Mouse (Mus musculus) v-Abl transformed pro-B cells (cell line): ENCODE measurements around the gene Kif19a.

Experiments used
- in situ Hi-C, 2 experiments: fragments of 400-800 bp; cut with MboI; formaldehyde crosslinking; loops; one replicate each; pipeline ENCODE4 v1.15.1; 2025; ENCODE audit not compliant: unreplicated experiment in 2 of 2

The Kif19a gene

DNA sequence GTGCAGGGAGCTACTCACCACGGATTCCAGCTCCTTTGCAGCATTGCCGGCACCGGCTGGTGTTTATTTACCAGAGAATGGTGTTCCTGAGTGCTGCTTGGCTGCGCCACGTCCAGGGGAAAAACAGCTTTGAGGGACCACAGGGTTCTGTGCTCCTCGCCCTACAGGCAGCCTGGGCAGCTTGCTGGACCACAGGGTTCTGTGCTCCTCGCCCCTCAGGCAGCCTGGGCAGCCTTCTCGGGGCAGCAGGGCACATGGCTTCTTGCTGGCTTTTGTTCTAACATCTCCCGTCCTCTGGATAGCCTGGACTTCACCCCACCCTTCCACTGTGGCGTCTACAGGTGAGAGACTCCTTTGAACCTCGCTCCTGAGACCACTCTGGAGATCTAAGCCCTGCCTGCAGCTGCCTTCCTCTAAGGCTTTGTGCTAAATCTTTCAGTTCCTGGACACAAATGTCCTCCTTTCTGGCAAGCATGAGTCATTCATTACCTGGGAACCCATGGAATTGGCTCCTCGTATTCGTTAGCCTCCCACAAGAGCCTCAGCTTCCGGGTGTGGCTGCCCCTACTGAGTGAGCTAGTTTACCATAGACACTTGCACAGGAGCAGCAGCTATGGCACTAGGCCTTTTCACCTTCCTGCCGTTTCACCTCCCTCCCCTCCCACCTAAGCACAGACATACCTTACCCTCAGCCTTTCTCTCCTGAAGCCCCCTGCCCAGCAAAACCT is 37.5 kb downstream of the Kif19a start:
- in situ Hi-C loops = no loop called here

DNA sequence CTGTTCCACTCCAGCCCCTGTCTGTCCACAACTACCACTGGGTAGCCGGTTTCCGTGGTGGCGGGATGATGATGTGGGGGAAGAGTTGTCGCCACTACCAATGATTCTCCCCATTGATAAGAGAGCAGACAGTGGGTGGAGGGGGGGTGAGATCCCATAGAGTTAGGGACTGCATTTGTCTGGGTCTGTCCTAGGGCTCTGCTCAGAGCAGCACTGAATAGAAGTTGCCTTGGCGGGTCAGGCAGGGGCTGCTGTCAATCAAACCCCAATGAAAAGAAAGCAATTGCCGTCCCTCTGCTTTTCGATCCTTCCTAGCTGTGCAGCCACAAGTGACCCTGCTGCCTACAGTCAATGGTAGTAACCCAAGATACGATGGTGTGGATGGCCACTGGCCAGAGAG is 38.8 kb downstream of the Kif19a start:
- in situ Hi-C loops = no loop called here

GRCm38 (mm10) chr11:114807025-114807424 is 41.8 kb downstream of the Kif19a start:
- in situ Hi-C loops = no loop called here

DNA sequence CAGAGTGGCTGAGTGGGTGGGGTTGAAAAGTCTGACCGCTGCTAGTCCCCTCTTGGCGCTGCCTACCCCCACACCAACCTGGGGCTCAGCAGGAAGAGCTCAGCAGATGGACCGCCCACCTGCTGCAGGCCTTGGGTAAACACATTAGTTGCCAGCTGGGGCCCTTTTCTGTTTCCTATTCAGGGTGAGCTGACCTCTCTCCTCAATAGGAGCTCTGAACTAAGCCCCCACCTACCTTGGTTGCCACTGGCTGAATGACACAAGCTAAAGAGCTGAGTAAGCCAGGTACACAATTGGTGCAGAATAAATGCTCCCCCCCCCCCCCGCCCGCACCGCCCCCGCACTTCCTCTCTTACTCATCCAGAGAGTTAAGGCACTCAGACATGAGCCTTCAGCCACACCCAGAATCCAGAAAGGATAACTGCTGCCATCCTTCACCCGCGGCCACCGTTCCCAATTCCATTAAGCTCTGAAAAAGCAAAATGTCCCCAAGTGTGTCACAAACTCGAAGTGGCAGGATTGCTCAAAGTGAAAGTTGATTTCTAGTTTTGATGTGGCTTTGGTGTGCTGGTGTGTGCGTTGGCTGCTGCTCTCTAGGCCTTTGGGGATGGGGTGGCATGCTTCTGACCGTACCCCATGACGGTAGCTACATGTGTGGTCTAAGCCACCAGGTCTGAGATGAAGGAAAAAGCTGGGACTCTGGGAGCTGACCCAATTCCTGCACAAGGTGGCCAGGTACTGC is 42.7 kb downstream of the Kif19a start:
- in situ Hi-C loops = no loop called here

DNA sequence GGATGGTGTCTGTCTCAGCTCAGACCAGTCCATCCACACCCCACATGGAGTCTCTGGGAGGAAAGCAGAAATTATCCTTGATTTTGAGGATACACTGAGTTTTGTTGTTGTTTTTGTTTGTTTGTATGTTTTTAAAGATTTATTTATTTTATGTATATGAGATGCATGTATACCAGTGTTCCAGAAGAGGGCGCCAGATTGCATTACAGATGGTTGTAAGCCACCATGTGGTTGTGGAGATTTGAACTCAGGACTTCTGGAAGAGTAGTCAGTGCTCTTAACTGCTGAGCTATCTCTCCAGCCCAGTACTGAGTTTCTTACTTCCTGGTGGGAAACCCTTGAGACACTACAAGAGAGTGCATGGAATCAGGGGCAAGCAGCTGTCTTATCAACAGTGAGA is 44.2 kb downstream of the Kif19a start:
- in situ Hi-C loops = no loop called here

GRCm38 (mm10) chr11:114810344-114810743 is 45.2 kb downstream of the Kif19a start:
- in situ Hi-C loops = loop anchor here (5.0 to 10.0 kb wide), 2 partner anchors 102 to 244 kb away; no protein-coding TSS in a partner anchor

DNA sequence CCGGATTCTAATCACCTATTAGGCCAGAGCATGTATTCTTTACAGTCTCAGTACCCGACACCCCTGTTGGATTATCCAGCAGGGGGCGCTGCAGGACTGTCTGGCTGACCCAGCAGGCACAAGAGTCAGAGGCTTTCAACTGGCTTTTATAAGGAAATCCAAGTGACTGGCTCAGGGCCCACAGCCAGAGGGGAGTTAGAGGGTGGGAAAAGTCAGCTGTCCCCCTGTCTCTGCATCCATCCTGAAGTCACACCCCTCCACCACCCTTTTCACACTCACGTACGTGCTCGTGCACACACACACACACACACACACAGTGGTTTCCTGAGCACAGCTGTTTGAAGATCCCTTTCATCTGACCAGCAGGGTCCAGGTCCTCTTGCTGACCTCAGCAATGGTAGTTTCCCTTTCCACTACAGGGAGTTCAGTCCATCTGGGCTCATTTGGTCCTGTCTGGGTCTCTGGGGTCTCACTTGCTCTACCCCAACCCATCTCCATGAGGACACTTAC is 47.6 kb downstream of the Kif19a start:
- in situ Hi-C loops = loop anchor here (5.0 to 10.0 kb wide), 2 partner anchors 100 to 242 kb away; no protein-coding TSS in a partner anchor

- in situ Hi-C loops = loop anchor here (5.0 to 10.0 kb wide), 4 partner anchors 62 to 240 kb away; no protein-coding TSS in a partner anchor
Measured at GRCm38 (mm10) chr11:114814873-114815592, 49.8 kb downstream of the Kif19a start.

GRCm38 (mm10) chr11:114816934-114817333 is 51.7 kb downstream of the Kif19a start:
- in situ Hi-C loops = loop anchor here in 1 of 2 experiments (5.0 to 10.0 kb wide), 3 partner anchors 60 to 238 kb away; no protein-coding TSS in a partner anchor

DNA sequence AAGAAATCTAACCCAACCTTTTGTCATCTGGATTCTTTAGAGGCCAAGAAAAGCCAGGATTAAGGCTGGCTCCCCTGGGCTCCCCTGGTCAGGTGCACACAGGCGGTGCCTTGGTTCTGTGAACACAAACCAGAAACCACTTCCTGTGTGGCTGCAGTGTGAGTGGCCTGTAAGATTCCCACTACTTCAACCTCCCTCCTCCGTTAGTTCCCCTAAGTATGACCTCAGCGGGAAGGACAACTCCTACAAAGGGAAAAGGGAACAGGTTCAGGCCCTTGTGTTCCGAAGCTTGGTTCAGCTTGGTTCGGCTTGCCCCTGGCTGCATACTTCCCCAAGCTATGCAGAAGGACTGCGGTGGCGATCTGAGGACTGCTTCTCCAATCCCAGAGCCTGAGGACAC is 53.0 kb downstream of the Kif19a start:
- in situ Hi-C loops = loop anchor here in 1 of 2 experiments (5.0 to 10.0 kb wide), 3 partner anchors 59 to 237 kb away; no protein-coding TSS in a partner anchor

DNA sequence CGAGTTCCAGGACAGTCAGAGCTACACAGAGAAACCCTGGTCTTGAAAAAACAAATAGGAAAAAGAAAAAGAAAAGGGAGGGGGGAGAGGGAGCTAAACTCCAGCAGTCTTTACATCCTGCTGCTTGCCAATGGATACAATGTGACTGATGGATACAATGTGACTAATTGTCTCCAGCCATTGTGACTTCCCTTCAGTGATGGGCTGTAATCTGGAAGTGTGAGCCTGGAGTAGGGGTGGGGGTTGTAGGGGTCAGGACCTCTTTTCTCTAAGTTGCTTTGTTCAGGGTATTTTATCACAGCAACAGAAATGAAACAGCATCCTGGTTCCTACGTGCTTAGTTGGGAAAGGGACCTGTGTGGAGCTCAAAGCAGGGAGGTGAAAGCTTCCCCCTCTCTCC is 53.9 kb downstream of the Kif19a start:
- in situ Hi-C loops = loop anchor here in 1 of 2 experiments (5.0 to 10.0 kb wide), 3 partner anchors 58 to 236 kb away; no protein-coding TSS in a partner anchor

GRCm38 (mm10) chr11:114820444-114820843 is 55.3 kb downstream of the Kif19a start:
- in situ Hi-C loops = no loop called here

DNA sequence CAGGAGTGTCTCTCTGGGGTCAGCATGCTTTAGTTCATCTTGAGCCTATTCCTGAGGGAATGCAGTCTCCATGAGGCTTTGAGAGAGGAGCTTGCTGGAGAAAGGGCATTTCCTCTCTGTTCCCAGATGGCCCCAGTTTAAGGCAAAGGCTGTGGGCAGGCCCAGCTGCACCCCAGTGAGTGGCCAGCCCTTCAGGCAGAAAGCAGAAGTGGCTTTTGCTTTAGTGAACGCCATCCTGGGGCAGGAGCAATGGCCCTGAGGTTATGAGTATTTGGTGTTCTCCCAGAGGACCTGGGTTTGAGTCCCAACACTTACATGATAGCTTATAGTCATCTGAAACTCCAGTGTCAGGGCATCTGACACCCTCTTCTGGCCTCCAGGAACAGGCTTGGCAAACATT is 56.1 kb downstream of the Kif19a start:
- in situ Hi-C loops = no loop called here

- in situ Hi-C loops = no loop called here
Measured at GRCm38 (mm10) chr11:114822727-114823126, 57.5 kb downstream of the Kif19a start.

- in situ Hi-C loops = no loop called here
Measured at GRCm38 (mm10) chr11:114823199-114823725, 58.1 kb downstream of the Kif19a start.

GRCm38 (mm10) chr11:114826686-114827085 is 61.5 kb downstream of the Kif19a start:
- in situ Hi-C loops = no loop called here

DNA sequence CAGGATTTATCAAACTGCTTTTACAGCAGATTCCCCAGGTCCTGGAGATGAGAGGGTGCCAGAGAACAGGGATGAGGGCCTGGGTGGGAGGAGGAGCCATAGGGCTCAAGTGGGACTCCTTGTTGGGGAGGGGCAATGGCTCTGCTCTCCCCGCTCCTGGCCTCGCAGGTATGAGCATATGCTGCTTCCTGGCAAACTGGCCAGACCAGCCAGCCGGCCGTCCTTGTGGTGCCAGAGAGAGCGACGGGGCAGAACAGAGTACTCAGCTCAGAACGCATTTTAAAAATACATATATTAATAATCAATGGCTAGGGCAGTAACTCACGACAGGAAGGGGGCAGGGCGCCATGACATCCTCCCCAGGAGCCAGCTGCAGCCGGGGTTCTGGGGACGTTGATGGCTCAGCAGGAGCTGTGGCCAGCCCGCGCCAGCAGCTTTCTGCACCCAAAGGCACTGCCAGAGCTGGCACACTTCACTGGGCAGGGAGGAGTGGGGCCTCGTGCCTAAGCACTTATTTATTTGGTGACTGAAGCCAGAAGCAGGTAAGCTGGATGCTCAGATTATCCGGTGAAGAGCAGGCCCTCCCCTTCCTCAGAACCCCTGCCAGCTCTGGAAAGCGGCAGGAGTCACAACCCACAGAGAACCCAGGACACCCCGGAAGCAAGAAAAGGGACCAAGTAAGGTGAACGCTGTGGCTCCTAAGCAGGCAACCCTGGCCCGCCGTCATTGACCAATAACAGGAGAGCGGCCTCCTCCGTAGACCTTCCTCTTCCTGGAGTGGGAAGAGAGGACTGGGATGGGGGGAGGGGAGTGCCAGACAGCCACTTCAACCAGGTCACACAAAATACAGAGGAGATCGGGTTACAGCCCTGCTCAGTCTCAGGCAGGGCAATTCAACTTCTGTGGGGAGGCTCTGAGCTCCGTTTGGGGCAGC is 64.6 kb downstream of the Kif19a start:
- in situ Hi-C loops = no loop called here

GRCm38 (mm10) chr11:114830433-114830773 is 65.2 kb downstream of the Kif19a start:
- in situ Hi-C loops = no loop called here

DNA sequence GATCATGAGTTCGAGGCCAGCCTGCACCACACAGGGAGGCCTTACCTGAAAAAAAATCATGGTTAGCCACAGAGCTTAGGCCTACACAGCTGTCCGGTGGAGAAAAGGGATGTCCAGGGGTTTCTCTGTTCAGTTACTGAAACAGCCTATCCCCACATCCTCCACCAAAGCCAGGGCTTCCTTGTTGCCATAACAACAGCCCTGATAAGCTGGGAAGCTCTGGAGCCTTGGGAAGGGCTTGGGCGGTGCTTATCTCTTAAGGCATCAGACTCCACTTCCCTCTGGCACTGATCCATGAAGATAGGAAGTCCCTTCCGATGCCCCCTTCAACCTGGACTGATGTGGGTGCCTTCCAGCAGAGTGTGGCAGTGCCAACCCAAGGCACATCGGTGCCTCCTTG is 68.0 kb downstream of the Kif19a start:
- in situ Hi-C loops = no loop called here
